Mouse (Mus musculus) left cerebral cortex, adult 9 months (tissue): ENCODE data around the gene Plxnd1.

Experiments used
- DNase-seq, 2 experiments: peaks; one replicate each; pipeline ENCODE4 v3.0.0; 2022; ENCODE audit warnings: low spot score in 2 of 2

Plxnd1 gene

GRCm38 (mm10) chr6:115982889-115983288 lies 11.9 kb downstream of the Plxnd1 start:
- no peak for DNase-seq

GRCm38 (mm10) chr6:115978596-115978995 lies 16.2 kb downstream of the Plxnd1 start:
- DNase-seq, result no peak

- no peak for DNase-seq
These were observed 17.0 kb downstream of the Plxnd1 start for GRCm38 (mm10) chr6:115977810-115978209.

GRCm38 (mm10) chr6:115975606-115976005 lies 19.2 kb downstream of the Plxnd1 start:
- DNase-seq, result no peak

- DNase-seq, result peak in 1 of 2 experiments; percentile 51
These were observed 20.7 kb downstream of the Plxnd1 start for GRCm38 (mm10) chr6:115973881-115974662.

GRCm38 (mm10) chr6:115973139-115973875 lies 21.5 kb downstream of the Plxnd1 start:
- DNase-seq, result no peak

GRCm38 (mm10) chr6:115972083-115972764 lies 22.6 kb downstream of the Plxnd1 start:
- no peak for DNase-seq

GRCm38 (mm10) chr6:115971273-115972060 lies 23.3 kb downstream of the Plxnd1 start:
- DNase-seq, result no peak

- DNase-seq, result no peak
These were observed 24.9 kb downstream of the Plxnd1 start for GRCm38 (mm10) chr6:115969952-115970351.

GRCm38 (mm10) chr6:115969103-115969502 lies 25.7 kb downstream of the Plxnd1 start:
- no peak for DNase-seq

- DNase-seq, result no peak
These were observed 26.1 kb downstream of the Plxnd1 start for GRCm38 (mm10) chr6:115968700-115969099.

- DNase-seq, result no peak
These were observed 26.7 kb downstream of the Plxnd1 start for GRCm38 (mm10) chr6:115968086-115968485.

- no peak for DNase-seq
These were observed 27.4 kb downstream of the Plxnd1 start for GRCm38 (mm10) chr6:115967291-115967880.

GRCm38 (mm10) chr6:115966227-115966966 lies 28.4 kb downstream of the Plxnd1 start:
- DNase-seq, result no peak

- DNase-seq, result no peak
These were observed 31.1 kb downstream of the Plxnd1 start for GRCm38 (mm10) chr6:115963656-115964055.

- DNase-seq, result no peak
These were observed 32.2 kb downstream of the Plxnd1 start for GRCm38 (mm10) chr6:115962439-115963085.

- no peak for DNase-seq
These were observed 33.1 kb downstream of the Plxnd1 start for GRCm38 (mm10) chr6:115961743-115962142.

GRCm38 (mm10) chr6:115960322-115960721 lies 34.5 kb downstream of the Plxnd1 start:
- DNase-seq, result no peak

- no peak for DNase-seq
These were observed 35.6 kb downstream of the Plxnd1 start for GRCm38 (mm10) chr6:115959151-115959691.

GRCm38 (mm10) chr6:115958445-115958844 lies 36.4 kb downstream of the Plxnd1 start:
- no peak for DNase-seq
